Mouse (Mus musculus) midbrain, embryonic 12.5 days (tissue): ENCODE measurements around the gene Fut4. TPM values are rescaled to one million over a fixed set of nuclear protein-coding genes. Genes with fewer than 3 reads are reported as not detected.

Source experiments
- ATAC-seq: fragments of 200-750 bp; cut with Nextera tagmentation; 2 replicates; pipeline ENCODE4 v1.8.0; 2017; ENCODE audit warnings: low read depth, moderate TSS enrichment, moderate library complexity; ENCODE audit not compliant: low FRiP score
- H3K27ac ChIP-seq: fragments of 300-500 bp; sonication (generic); replicated peaks from 2 replicates; pipeline ENCODE4 v1.5.1; 2016; ENCODE audit warnings: mild to moderate bottlenecking
- H3K27me3 ChIP-seq: fragments of 300-500 bp; sonication (generic); 2 replicates; pipeline ENCODE4 v1.6.1; 2016; ENCODE audit warnings: mild to moderate bottlenecking
- H3K36me3 ChIP-seq: fragments of 300-500 bp; sonication (generic); 2 replicates; pipeline ENCODE4 v1.6.1; 2016
- H3K4me1 ChIP-seq: fragments of 300-500 bp; sonication (generic); 2 replicates; pipeline ENCODE4 v1.6.1; 2016
- H3K4me2 ChIP-seq: fragments of 300-500 bp; sonication (generic); replicated peaks from 2 replicates; pipeline ENCODE4 v1.6.1; 2016; ENCODE audit warnings: mild to moderate bottlenecking, moderate library complexity
- H3K4me3 ChIP-seq: fragments of 300-500 bp; sonication (generic); 2 replicates; pipeline ENCODE4 v1.5.1; 2016; ENCODE audit warnings: mild to moderate bottlenecking
- H3K9ac ChIP-seq: fragments of 300-500 bp; sonication (generic); replicated peaks from 2 replicates; pipeline ENCODE4 v1.6.1; 2016; ENCODE audit warnings: mild to moderate bottlenecking, moderate library complexity
- H3K9me3 ChIP-seq: fragments of 300-500 bp; sonication (generic); 2 replicates; pipeline ENCODE4 v1.6.1; 2016; ENCODE audit warnings: mild to moderate bottlenecking
- WGBS: fragments of 180-500 bp; shearing (Covaris S2); methylation state at CpG from one replicate; pipeline ENCODE4 v1.1.7; 2016; 5-methylcytosine and 5-hydroxymethylcytosine counted together
- polyA plus RNA-seq: library from polyadenylated mRNA; unstranded; fragments of >200 nt; fragmentation: Nextera tagmentation; extraction: Ambion mirVana; gene quantifications from 2 replicates; pipeline ENCODE4 v1.2.1, GENCODE M21; 2016

Gene Fut4
- polyA plus RNA-seq, 1 experiment from 2014 or later: 1.2 TPM

- Histone ChIP-seq H3K27ac (no peak overlapping the region), H3K36me3 (no peaks in the 10 kb centered on the region), H3K4me3 (no peak overlapping the region), H3K9me3 (no peaks in the 10 kb centered on the region), H3K4me1 (peaks cover 14% of the 10 kb centered on the region), H3K9ac (no peak overlapping the region), H3K27me3 (peaks cover 37% of the 10 kb centered on the region), H3K4me2 (no peak overlapping the region)
- no peak for ATAC-seq
- 83% methylated on average over 3 of the region's 3 CpGs for WGBS
These were observed 2.3 kb upstream of the Fut4 start for GRCm38 (mm10) chr9:14754469-14754868.

GRCm38 (mm10) chr9:14753947-14754346, 1.8 kb upstream of the Fut4 start:
- no peaks in the 10 kb centered on the region for H3K36me3 ChIP-seq
- no peak overlapping the region for H3K27ac ChIP-seq
- no peak overlapping the region for H3K9ac ChIP-seq
- H3K4me3 ChIP-seq: no peak overlapping the region
- H3K27me3 ChIP-seq: peaks cover 42% of the 10 kb centered on the region
- H3K4me2 ChIP-seq: no peak overlapping the region
- peaks cover 14% of the 10 kb centered on the region for H3K4me1 ChIP-seq
- no peak for ATAC-seq
- H3K9me3 ChIP-seq: no peaks in the 10 kb centered on the region

- H3K4me3 ChIP-seq: peak overlapping the region; percentile 56
- peaks cover 42% of the 10 kb centered on the region for H3K27me3 ChIP-seq
- H3K27ac ChIP-seq: 0 out of 2 replicates have a peak overlapping the region, but pooled peaks have one; percentile 30
- WGBS: 2% methylated on average over 50 of the region's 50 CpGs
- ATAC-seq: peak; percentile 87
- no peaks in the 10 kb centered on the region for H3K9me3 ChIP-seq
- H3K36me3 ChIP-seq: no peaks in the 10 kb centered on the region
- H3K4me1 ChIP-seq: peaks cover 14% of the 10 kb centered on the region
- H3K9ac ChIP-seq: peak overlapping the region; percentile 58
- H3K4me2 ChIP-seq: peak overlapping the region; percentile 94
These were observed 641 bp downstream of the Fut4 start for GRCm38 (mm10) chr9:14751503-14752000.

- Histone ChIP-seq H3K4me3 (peak overlapping the region; percentile 56), H3K9ac (peak overlapping the region; percentile 58; the same call in 1 of the 2 replicates), H3K4me1 (peaks cover 14% of the 10 kb centered on the region), H3K9me3 (no peaks in the 10 kb centered on the region), H3K27ac (no peak overlapping the region), H3K27me3 (peaks cover 42% of the 10 kb centered on the region), H3K36me3 (no peaks in the 10 kb centered on the region), H3K4me2 (peak overlapping the region; percentile 94)
- 0 out of 2 replicates have a peak, but pooled peaks have one; percentile 21 for ATAC-seq
- WGBS: 58% methylated on average over 42 of the region's 42 CpGs
These were observed 1.2 kb downstream of the Fut4 start for GRCm38 (mm10) chr9:14750901-14751502.

GRCm38 (mm10) chr9:14740151-14740924, 11.9 kb downstream of the Fut4 start, which contains the start of gene Piwil4:
Piwil4 (minus strand) TSS chr9:14740733.
- WGBS: 88% methylated on average over 19 of the region's 19 CpGs
- ATAC-seq: no peak
- no peaks in the 10 kb centered on the region for H3K9me3 ChIP-seq
- H3K27ac ChIP-seq: no peak within 1 kb of the TSS
- H3K4me2 ChIP-seq: no peak within 1 kb of the TSS
- H3K36me3 ChIP-seq: no peaks in the 10 kb centered on the region
- H3K4me3 ChIP-seq: no peak within 1 kb of the TSS
- H3K27me3 ChIP-seq: no peaks in the 10 kb centered on the region
- H3K4me1 ChIP-seq: no peaks in the 10 kb centered on the region
- no peak within 1 kb of the TSS for H3K9ac ChIP-seq

GRCm38 (mm10) chr9:14739498-14740150, 12.6 kb downstream of the Fut4 start:
- Histone ChIP-seq H3K9me3 (no peaks in the 10 kb centered on the region), H3K4me1 (no peaks in the 10 kb centered on the region), H3K9ac (no peak overlapping the region), H3K27me3 (no peaks in the 10 kb centered on the region), H3K4me3 (no peak overlapping the region), H3K36me3 (no peaks in the 10 kb centered on the region), H3K4me2 (no peak overlapping the region), H3K27ac (no peak overlapping the region)
- 83% methylated on average over 4 of the region's 4 CpGs for WGBS
- ATAC-seq: no peak

GRCm38 (mm10) chr9:14730941-14731541, 21.2 kb downstream of the Fut4 start:
- Histone ChIP-seq H3K4me3 (no peak overlapping the region), H3K9me3 (no peaks in the 10 kb centered on the region), H3K4me1 (no peaks in the 10 kb centered on the region; the same call in 1 of the 2 replicates), H3K27ac (no peak overlapping the region), H3K36me3 (no peaks in the 10 kb centered on the region), H3K9ac (no peak overlapping the region), H3K4me2 (no peak overlapping the region), H3K27me3 (0 out of 2 replicates have a peak, but pooled peaks cover 8% of the 10 kb centered on the region)
- 64% methylated on average over 9 of the region's 9 CpGs for WGBS
- no peak for ATAC-seq

- Histone ChIP-seq H3K9ac (no peak overlapping the region), H3K9me3 (no peaks in the 10 kb centered on the region), H3K4me1 (no peaks in the 10 kb centered on the region; the same call in 1 of the 2 replicates), H3K27me3 (peaks cover 24% of the 10 kb centered on the region), H3K36me3 (no peaks in the 10 kb centered on the region), H3K4me2 (no peak overlapping the region), H3K27ac (no peak overlapping the region), H3K4me3 (no peak overlapping the region)
- WGBS: 83% methylated on average over 4 of the region's 4 CpGs
- no peak for ATAC-seq
These were observed 23.8 kb downstream of the Fut4 start for GRCm38 (mm10) chr9:14728365-14728764.

GRCm38 (mm10) chr9:14726629-14727028, 25.6 kb downstream of the Fut4 start:
- Histone ChIP-seq H3K4me2 (no peak overlapping the region), H3K36me3 (no peaks in the 10 kb centered on the region), H3K9ac (no peak overlapping the region), H3K9me3 (no peaks in the 10 kb centered on the region), H3K4me3 (no peak overlapping the region), H3K4me1 (no peaks in the 10 kb centered on the region; the same call in 1 of the 2 replicates), H3K27me3 (peaks cover 27% of the 10 kb centered on the region), H3K27ac (no peak overlapping the region)
- no peak for ATAC-seq
- 91% methylated on average over 4 of the region's 4 CpGs for WGBS

- Histone ChIP-seq H3K4me3 (no peak overlapping the region), H3K9ac (no peak overlapping the region), H3K4me1 (no peaks in the 10 kb centered on the region), H3K36me3 (no peaks in the 10 kb centered on the region), H3K27ac (no peak overlapping the region), H3K9me3 (no peaks in the 10 kb centered on the region), H3K4me2 (no peak overlapping the region), H3K27me3 (peaks cover 31% of the 10 kb centered on the region)
- no peak for ATAC-seq
- WGBS: 87% methylated on average over 6 of the region's 6 CpGs
These were observed 26.2 kb downstream of the Fut4 start for GRCm38 (mm10) chr9:14726005-14726404.

- 79% methylated on average over 5 of the region's 5 CpGs for WGBS
- peaks cover 31% of the 10 kb centered on the region for H3K27me3 ChIP-seq
These were observed 27.3 kb downstream of the Fut4 start for GRCm38 (mm10) chr9:14724755-14725420.

More at GRCm38 (mm10) chr9:14724755-14725420, 27.3 kb downstream of the Fut4 start:
- no peak overlapping the region for H3K4me3 ChIP-seq
- H3K36me3 ChIP-seq: no peaks in the 10 kb centered on the region
- H3K4me2 ChIP-seq: no peak overlapping the region
- H3K9me3 ChIP-seq: no peaks in the 10 kb centered on the region
- H3K27ac ChIP-seq: no peak overlapping the region
- no peaks in the 10 kb centered on the region for H3K4me1 ChIP-seq
- H3K9ac ChIP-seq: no peak overlapping the region
- ATAC-seq: no peak
